7 mouse cellular contexts compared by ENCODE assay signal in the genomic region with DNA sequence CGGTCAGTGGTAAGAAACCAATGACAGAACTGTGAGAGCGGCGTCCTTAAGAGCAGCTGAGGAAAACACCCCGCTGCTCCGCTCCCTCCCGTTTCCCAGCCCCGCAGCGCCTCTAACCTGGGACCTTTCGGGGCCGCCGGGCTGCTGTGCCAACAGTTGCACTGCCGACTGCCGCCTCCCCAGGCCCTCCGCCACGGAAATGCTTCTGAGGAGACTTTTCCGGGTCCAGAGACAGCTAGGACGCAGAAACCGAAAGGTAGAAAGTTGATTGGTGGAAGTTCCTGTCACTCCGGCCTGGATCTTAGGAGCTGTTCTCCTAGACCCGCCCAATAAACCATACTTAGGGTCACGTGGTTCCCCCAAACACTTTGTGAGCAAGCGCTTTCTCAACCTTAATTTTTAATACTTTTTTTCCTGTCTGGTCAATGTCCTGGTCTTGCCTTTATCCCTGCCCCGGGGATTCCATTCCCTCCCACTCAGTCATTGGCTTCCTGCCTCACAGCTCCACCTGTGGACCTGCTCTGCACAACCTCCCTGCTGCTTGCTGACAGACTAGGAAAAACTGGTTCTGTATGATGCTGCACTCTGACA. TPM values are rescaled to one million over a fixed set of nuclear protein-coding genes. Genes with fewer than 3 reads are reported as not detected.
A peak's percentile ranks its signal among the peaks of the same experiment; 100 is the strongest.
DNase-seq lines count a peak whose midpoint lies in the region; ATAC-seq lines count a peak whose summit lies in the region.
"Not testable (repeated sequence)": the region's sequence is repeated elsewhere in the genome, so short reads cannot be mapped to it uniquely, and the experiment has no call there.

Gene Zfp994, minus strand, starts transcription at position 195 of the 591 bp plus-strand sequence.

- H3K27ac ChIP-seq in intestine, embryonic 15.5 days, result peak within 1 kb of the TSS; percentile 80
- H3K27ac ChIP-seq in midbrain, embryonic 10.5 days (replicated peaks), result peak within 1 kb of the TSS; percentile 85

- H3K9me3 ChIP-seq in intestine, embryonic 15.5 days; midbrain, embryonic 10.5 days (replicated peaks): not testable (repeated sequence)

- not testable (repeated sequence) for H3K4me1 ChIP-seq in intestine, embryonic 15.5 days (replicated peaks); midbrain, embryonic 10.5 days

- peak; percentile 95 for DNase-seq in adrenal gland, adult 2 months
- peak; percentile 86 for DNase-seq in embryo, embryonic 11.5 days (ENCODE audit: low read depth, low spot score)
- DNase-seq in gastrocnemius, postnatal 36 days, result peak; percentile 77 to 89
- peak; percentile 98 to 99 for DNase-seq in left cerebral cortex, postnatal 25 days (ENCODE audit: low spot score in 2 of 2)
- peak; percentile 87 for DNase-seq in midbrain, embryonic 10.5 days (ENCODE audit: low spot score)
- peak; percentile 93 for DNase-seq in right cerebral cortex, postnatal 4 days

- peak within 1 kb of the TSS; percentile 68 for H3K4me3 ChIP-seq in intestine, embryonic 15.5 days (replicated peaks)
- peak within 1 kb of the TSS; percentile 70 for H3K4me3 ChIP-seq in midbrain, embryonic 10.5 days

- peak; percentile 100 for ATAC-seq in intestine, embryonic 15.5 days

- intact Hi-C loops in gastrocnemius, postnatal 36 days (cut with DNase I), result not testable (repeated sequence)
- intact Hi-C loops in left cerebral cortex, postnatal 25 days (cut with DNase I), result loop anchor here (5.0 kb wide), 1 partner anchor 87 kb away; the partner anchor contains the start of gene CT030661.1

- under 1% methylated on average over 23 of the region's 23 CpGs for WGBS in intestine, embryonic 15.5 days
- under 1% methylated on average over 23 of the region's 23 CpGs for WGBS in midbrain, embryonic 10.5 days

- H3K36me3 ChIP-seq in intestine, embryonic 15.5 days; midbrain, embryonic 10.5 days: not testable (repeated sequence)

- H3K9ac ChIP-seq in intestine, embryonic 15.5 days, result peak within 1 kb of the TSS; percentile 63

- peak within 1 kb of the TSS; percentile 64 for H3K4me2 ChIP-seq in intestine, embryonic 15.5 days (replicated peaks)

- H3K27me3 ChIP-seq in intestine, embryonic 15.5 days (replicated peaks); midbrain, embryonic 10.5 days (ENCODE audit: low read depth, poor library complexity, severe bottlenecking): not testable (repeated sequence)

RNA-seq across cellular contexts. Expression of gene Zfp994, which starts in this region (rescaled TPM):
- 1 to 10 TPM; 4.0 to 4.6 TPM for total RNA-seq in adrenal gland, adult 2 months (2021)
- polyA plus RNA-seq in adrenal gland, adult 2 months (2012; rRNA removed), result 0.02 and 0.03 TPM in 2 replicates
- total RNA-seq in gastrocnemius, postnatal 36 days (2021), result 1 to 10 TPM; 1.3 to 1.8 TPM
- polyA plus RNA-seq in intestine, embryonic 15.5 days (2015; fragmentation: Nextera tagmentation; extraction: Ambion mirVana), result 3.0 and 3.6 TPM in 2 replicates
- 1 to 10 TPM; 4.5 to 5.3 TPM for total RNA-seq in left cerebral cortex, postnatal 25 days (2021)
- polyA plus RNA-seq in midbrain, embryonic 10.5 days (2016; fragmentation: Nextera tagmentation; extraction: Ambion mirVana), result 2.5 and 3.0 TPM in 2 replicates

Comparison
In these comparisons a context has a peak if more than half of its experiments do, and no peak if none do; other contexts are left out.
1. Peak in every context shown above with its lines: DNase-seq, ATAC-seq, H3K4me3 ChIP-seq and H3K27ac ChIP-seq.